In the genomic region with DNA sequence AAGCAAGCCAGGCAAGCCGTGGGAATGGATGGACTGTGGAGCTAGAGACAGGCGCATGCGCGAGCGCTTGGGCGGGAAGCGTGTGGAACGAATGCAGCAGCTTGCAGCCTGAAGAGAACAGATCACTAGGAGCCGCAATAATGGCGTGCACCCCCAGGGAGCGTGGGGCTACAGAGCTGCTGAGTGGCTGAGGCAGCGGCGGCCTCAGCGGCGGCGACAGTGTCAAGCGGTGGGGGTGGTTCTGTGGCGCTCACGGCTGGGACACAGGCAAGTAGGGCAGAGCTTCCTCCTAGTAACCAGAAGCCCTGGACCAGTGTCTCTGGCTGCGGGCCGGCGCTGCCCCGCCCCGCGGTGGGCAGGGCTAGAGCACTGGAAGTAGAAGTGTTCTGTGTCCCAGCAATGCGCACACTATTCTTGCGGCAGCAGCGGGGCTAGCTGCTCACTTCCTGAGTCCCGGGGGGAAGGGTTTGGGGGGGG, we compare ENCODE assay signal across 8 mouse cellular contexts. TPM values are rescaled to one million over a fixed set of nuclear protein-coding genes. Genes with fewer than 3 reads are reported as not detected.
A peak's percentile ranks its signal among the peaks of the same experiment; 100 is the strongest.
DNase-seq lines count a peak whose midpoint lies in the region; ATAC-seq lines count a peak whose summit lies in the region.

No protein-coding gene starts in this region.

- peak overlapping the region; percentile 64 for H3K4me2 ChIP-seq in hindbrain, embryonic 14.5 days (replicated peaks)

- ATAC-seq in hindbrain, embryonic 14.5 days (ENCODE audit: low FRiP score) = peak; percentile 97

- no peaks in the 10 kb centered on the region for H3K9me3 ChIP-seq in hindbrain, embryonic 14.5 days (ENCODE audit: control insufficient read depth, low read length)

- H3K4me3 ChIP-seq in hindbrain, embryonic 14.5 days (replicated peaks; ENCODE audit: low read length) = peak overlapping the region; percentile 50

- H3K27me3 ChIP-seq in hindbrain, embryonic 14.5 days (ENCODE audit: control insufficient read depth, insufficient read depth, low read length) = no peaks in the 10 kb centered on the region

- 0% methylated on average over 29 of the region's 29 CpGs for WGBS in hindbrain, embryonic 14.5 days

- peak overlapping the region; percentile 84 for H3K27ac ChIP-seq in hindbrain, embryonic 14.5 days

- peak overlapping the region; percentile 62 for H3K9ac ChIP-seq in hindbrain, embryonic 14.5 days

- H3K4me1 ChIP-seq in hindbrain, embryonic 14.5 days (replicated peaks; ENCODE audit: control insufficient read depth, insufficient read depth, low read length) = peaks cover 6% of the 10 kb centered on the region

- DNase-seq in NIH3T3 (ENCODE audit: low read depth) = peak; percentile 94
- peak; percentile 91 to 93 for DNase-seq in cerebellum, postnatal 10 days
- peak; percentile 77 to 83 for DNase-seq in frontal cortex, postnatal 14 days (ENCODE audit: low spot score in 2 of 2)
- DNase-seq in hindbrain, embryonic 14.5 days (ENCODE audit: low spot score) = peak; percentile 90
- DNase-seq in layer of hippocampus, postnatal 36 days = peak; percentile 88 to 91
- DNase-seq in lung, postnatal 36 days = peak; percentile 97
- peak; percentile 96 for DNase-seq in retina, postnatal 1 day
- peak; percentile 89 to 91 for DNase-seq in urinary bladder, adult 18-20 months (ENCODE audit: low spot score in 2 of 2)

- no peaks in the 10 kb centered on the region for H3K36me3 ChIP-seq in hindbrain, embryonic 14.5 days (replicated peaks; ENCODE audit: control insufficient read depth, insufficient read depth)

RNA-seq across cellular contexts. Expression of a gene that starts 7.3 kb away (rescaled TPM):
- polyA plus RNA-seq in hindbrain, embryonic 14.5 days (2014; fragmentation: Nextera tagmentation; extraction: Ambion mirVana) = not detected in 2 replicates
- not detected for total RNA-seq in layer of hippocampus, postnatal 36 days (2021)

RNA-seq across cellular contexts. Expression of a gene that starts 16.9 kb away (rescaled TPM):
- not detected in 2 replicates for polyA plus RNA-seq in hindbrain, embryonic 14.5 days (2014; fragmentation: Nextera tagmentation; extraction: Ambion mirVana)
- total RNA-seq in layer of hippocampus, postnatal 36 days (2021) = not detected

RNA-seq across cellular contexts. Expression of a gene that starts 30.5 kb away (rescaled TPM):
- not detected in 2 replicates for polyA plus RNA-seq in hindbrain, embryonic 14.5 days (2014; fragmentation: Nextera tagmentation; extraction: Ambion mirVana)
- not detected for total RNA-seq in layer of hippocampus, postnatal 36 days (2021)

RNA-seq across cellular contexts. Expression of a gene that starts 43.9 kb away (rescaled TPM):
- polyA plus RNA-seq in hindbrain, embryonic 14.5 days (2014; fragmentation: Nextera tagmentation; extraction: Ambion mirVana) = not detected in 2 replicates
- not detected for total RNA-seq in layer of hippocampus, postnatal 36 days (2021)

RNA-seq across cellular contexts. Expression of a gene that starts 43.9 kb away (rescaled TPM):
- not detected in 2 replicates for polyA plus RNA-seq in hindbrain, embryonic 14.5 days (2014; fragmentation: Nextera tagmentation; extraction: Ambion mirVana)
- not detected for total RNA-seq in layer of hippocampus, postnatal 36 days (2021)

Comparison
In these comparisons a context has a peak if more than half of its experiments do, and no peak if none do; other contexts are left out.
1. Peak in every context shown above with its lines: DNase-seq, ATAC-seq, H3K4me3 ChIP-seq and H3K27ac ChIP-seq.